Mouse (Mus musculus) lung, embryonic 15.5 days (tissue): ENCODE data around the gene Cox4i2. TPM values are rescaled to one million over a fixed set of nuclear protein-coding genes. Genes with fewer than 3 reads are reported as not detected.
A peak's percentile ranks its signal among the peaks of the same experiment; 100 is the strongest.

ENCODE experiments used
- ATAC-seq: fragments of 200-750 bp; cut with Nextera tagmentation; 2 replicates; pipeline ENCODE4 v1.8.0; 2017; ENCODE audit warnings: moderate number of reproducible peaks, borderline replicate concordance; ENCODE audit not compliant: low FRiP score, low TSS enrichment; ENCODE audit errors: extremely low read depth
- H3K27ac ChIP-seq: fragments of 300-500 bp; sonication (generic); 2 replicates; pipeline ENCODE4 v1.5.1; 2015; ENCODE audit warnings: moderate library complexity, mild to moderate bottlenecking, inconsistent platforms
- H3K27me3 ChIP-seq: fragments of 300-500 bp; sonication (generic); 2 replicates; pipeline ENCODE4 v1.6.1; 2015; ENCODE audit warnings: inconsistent platforms
- H3K36me3 ChIP-seq: fragments of 300-500 bp; sonication (generic); 2 replicates; pipeline ENCODE4 v1.6.1; 2015; ENCODE audit warnings: inconsistent platforms
- H3K4me1 ChIP-seq: fragments of 300-500 bp; sonication (generic); 2 replicates; pipeline ENCODE4 v1.6.1; 2015; ENCODE audit warnings: inconsistent platforms
- H3K4me2 ChIP-seq: fragments of 300-500 bp; sonication (generic); 2 replicates; pipeline ENCODE4 v1.6.1; 2015; ENCODE audit warnings: inconsistent platforms, mild to moderate bottlenecking, moderate library complexity
- H3K4me3 ChIP-seq: fragments of 300-500 bp; sonication (generic); 2 replicates; pipeline ENCODE4 v1.5.1; 2015; ENCODE audit warnings: mild to moderate bottlenecking, inconsistent platforms
- H3K9ac ChIP-seq: fragments of 300-500 bp; sonication (generic); 2 replicates; pipeline ENCODE4 v1.6.1; 2015; ENCODE audit warnings: inconsistent platforms
- H3K9me3 ChIP-seq: fragments of 300-500 bp; sonication (generic); 2 replicates; pipeline ENCODE4 v1.6.1; 2016; ENCODE audit warnings: inconsistent platforms
- WGBS: fragments of 180-500 bp; shearing (Covaris S2); methylation state at CpG from one replicate; pipeline ENCODE4 v1.1.7; 2015; 5-methylcytosine and 5-hydroxymethylcytosine counted together
- polyA plus RNA-seq: library from polyadenylated mRNA; unstranded; fragments of >200 nt; fragmentation: Nextera tagmentation; extraction: Ambion mirVana; gene quantifications from 2 replicates; pipeline ENCODE4 v1.2.1, GENCODE M21; 2015

Gene Cox4i2
- polyA plus RNA-seq, 1 experiment from 2014 or later = 81.0 TPM

DNA sequence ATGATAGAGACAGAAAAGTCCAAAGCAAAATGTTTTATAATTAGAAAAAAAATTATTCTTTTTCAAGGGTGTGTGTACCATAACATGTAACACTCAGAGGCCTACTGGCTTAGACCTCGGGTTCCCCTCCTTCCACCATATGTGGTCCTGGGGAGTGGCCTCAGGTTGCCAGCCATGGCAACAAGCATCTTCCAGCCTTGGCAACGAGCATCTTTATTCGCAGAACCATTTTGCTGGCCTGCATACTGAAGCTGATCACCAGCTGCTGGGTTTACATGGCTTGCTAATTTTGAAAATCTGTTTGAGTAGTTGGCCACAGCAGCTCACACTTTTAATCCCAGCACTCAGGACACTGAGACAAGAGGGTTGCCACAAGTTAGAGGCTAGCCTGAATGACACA is 22.0 kb downstream of the Cox4i2 start:
- Histone ChIP-seq H3K27me3 (no peaks in the 10 kb centered on the region), H3K9ac (no peak overlapping the region), H3K4me3 (no peak overlapping the region), H3K4me2 (no peak overlapping the region), H3K27ac (no peak overlapping the region), H3K9me3 (no peaks in the 10 kb centered on the region), H3K36me3 (peaks cover 7% of the 10 kb centered on the region; the same call in 1 of the 2 replicates), H3K4me1 (no peaks in the 10 kb centered on the region)
- no peak for ATAC-seq
- WGBS = 82% methylated on average over 3 of the region's 3 CpGs

DNA sequence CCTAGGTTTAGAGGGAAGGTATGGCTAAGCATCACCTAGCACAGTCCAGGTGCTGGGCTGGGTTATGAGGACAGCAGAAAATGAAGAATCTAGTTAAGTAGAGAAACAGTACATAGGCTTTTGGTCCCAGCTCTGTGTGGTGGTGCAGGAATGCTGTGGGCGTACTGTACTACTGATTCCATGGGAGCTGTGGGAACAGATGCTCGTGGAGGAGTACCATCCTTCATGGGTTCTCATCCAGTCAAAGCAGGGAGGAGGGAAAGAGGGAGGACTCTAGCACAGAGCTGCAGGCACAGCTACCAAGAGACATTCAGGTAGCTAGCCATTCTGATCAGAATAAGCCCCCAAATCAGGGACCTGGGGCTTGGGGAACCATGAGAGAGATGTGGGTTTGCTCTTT is 22.5 kb downstream of the Cox4i2 start:
- 84% methylated on average over 2 of the region's 2 CpGs for WGBS
- Histone ChIP-seq H3K4me2 (no peak overlapping the region), H3K4me1 (0 out of 2 replicates have a peak, but pooled peaks cover under 1% of the 10 kb centered on the region), H3K4me3 (no peak overlapping the region), H3K9ac (no peak overlapping the region), H3K9me3 (no peaks in the 10 kb centered on the region), H3K27ac (no peak overlapping the region), H3K36me3 (peaks cover 11% of the 10 kb centered on the region; the same call in 1 of the 2 replicates), H3K27me3 (no peaks in the 10 kb centered on the region)
- no peak for ATAC-seq

DNA sequence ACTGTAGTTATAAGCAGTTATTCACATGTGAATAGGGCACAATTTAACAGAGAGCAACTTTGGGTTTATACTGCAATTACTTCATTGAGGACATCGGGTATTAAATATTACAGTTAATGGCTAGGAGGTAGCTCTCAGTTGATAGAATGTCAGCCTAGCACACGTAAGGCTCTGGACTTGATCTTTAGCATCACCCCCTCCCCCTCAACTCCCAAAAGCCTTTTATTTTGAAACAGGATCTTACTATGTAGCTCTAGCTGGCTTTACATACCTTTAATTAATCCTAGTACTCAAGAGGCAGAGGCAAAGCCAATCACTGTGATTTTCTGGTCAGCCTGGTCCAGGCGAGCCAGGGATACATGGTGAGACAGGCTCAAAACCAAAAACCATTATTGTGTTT is 23.1 kb downstream of the Cox4i2 start:
- H3K9ac ChIP-seq = no peak overlapping the region
- no peak overlapping the region for H3K4me3 ChIP-seq
- WGBS = 89% methylated on average over 3 of the region's 3 CpGs
- H3K27me3 ChIP-seq = no peaks in the 10 kb centered on the region
- H3K4me1 ChIP-seq = 0 out of 2 replicates have a peak, but pooled peaks cover 3% of the 10 kb centered on the region
- peaks cover 18% of the 10 kb centered on the region for H3K36me3 ChIP-seq
- no peak for ATAC-seq
- H3K4me2 ChIP-seq = no peak overlapping the region
- no peaks in the 10 kb centered on the region for H3K9me3 ChIP-seq
- no peak overlapping the region for H3K27ac ChIP-seq

DNA sequence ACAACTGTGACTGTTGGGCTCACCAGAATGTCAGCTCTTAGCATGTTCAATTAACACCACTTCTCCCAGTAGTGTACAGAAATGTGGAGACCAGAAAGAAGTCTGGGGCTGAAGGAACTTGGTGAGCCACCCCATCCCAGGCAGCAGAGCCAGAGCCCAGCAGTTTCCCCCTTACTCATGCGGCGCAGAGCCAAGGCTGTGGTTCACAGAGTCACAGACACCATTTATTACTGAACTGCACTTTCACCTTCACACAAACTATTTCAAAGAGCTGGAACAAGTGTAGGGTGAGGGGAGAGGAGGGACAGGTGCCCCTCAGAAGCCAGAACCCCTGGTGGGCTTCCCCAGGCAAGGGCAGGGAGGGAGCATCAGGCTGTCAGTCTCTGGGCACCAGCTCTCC is 26.5 kb downstream of the Cox4i2 start:
- no peaks in the 10 kb centered on the region for H3K27me3 ChIP-seq
- no peak for ATAC-seq
- no peak overlapping the region for H3K4me3 ChIP-seq
- peaks cover 12% of the 10 kb centered on the region for H3K4me1 ChIP-seq
- WGBS = 90% methylated on average over 2 of the region's 2 CpGs
- H3K4me2 ChIP-seq = no peak overlapping the region
- peaks cover 19% of the 10 kb centered on the region for H3K36me3 ChIP-seq
- H3K9me3 ChIP-seq = no peaks in the 10 kb centered on the region
- H3K9ac ChIP-seq = no peak overlapping the region
- H3K27ac ChIP-seq = no peak overlapping the region

DNA sequence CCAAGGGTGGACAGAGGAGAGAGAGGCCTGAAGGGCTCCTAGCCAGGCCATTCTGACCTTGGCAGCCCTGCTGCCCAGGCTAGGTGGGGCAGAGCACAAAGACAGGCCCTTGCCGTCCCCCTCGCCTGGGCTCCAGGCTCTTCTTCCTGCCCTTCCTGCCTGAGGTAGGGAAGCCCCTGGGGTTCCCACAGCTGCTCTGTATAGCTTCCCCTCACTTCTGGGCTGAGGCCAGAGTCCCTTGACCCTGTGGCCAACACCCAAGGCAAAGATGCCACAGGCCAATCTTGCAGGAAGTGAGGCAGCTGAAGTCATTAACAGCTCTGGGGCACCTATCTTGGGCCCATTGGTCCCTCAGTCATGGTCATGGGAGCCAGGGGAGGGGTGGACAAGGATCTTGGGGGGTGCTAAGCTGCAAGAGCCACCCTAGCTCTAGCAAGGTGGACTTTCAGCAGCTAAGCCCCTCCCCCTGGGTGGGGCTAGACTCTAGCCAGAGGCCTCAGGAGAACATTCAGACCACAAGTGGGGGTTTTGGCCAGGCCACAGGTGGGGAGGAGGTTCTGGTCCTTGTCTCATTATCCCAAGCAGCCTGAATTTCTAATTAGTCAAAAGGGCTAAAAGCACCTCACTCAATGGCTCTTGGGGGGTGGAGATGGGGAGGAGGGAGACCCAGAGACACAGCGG is 27.2 kb downstream of the Cox4i2 start:
- Histone ChIP-seq H3K4me3 (no peak overlapping the region), H3K9ac (no peak overlapping the region), H3K4me2 (no peak overlapping the region), H3K4me1 (peaks cover 19% of the 10 kb centered on the region), H3K36me3 (peaks cover 19% of the 10 kb centered on the region), H3K27me3 (no peaks in the 10 kb centered on the region), H3K9me3 (no peaks in the 10 kb centered on the region), H3K27ac (no peak overlapping the region)
- 72% methylated on average over 3 of the region's 3 CpGs for whole genome bisulfite sequencing
- no peak for ATAC-seq

DNA sequence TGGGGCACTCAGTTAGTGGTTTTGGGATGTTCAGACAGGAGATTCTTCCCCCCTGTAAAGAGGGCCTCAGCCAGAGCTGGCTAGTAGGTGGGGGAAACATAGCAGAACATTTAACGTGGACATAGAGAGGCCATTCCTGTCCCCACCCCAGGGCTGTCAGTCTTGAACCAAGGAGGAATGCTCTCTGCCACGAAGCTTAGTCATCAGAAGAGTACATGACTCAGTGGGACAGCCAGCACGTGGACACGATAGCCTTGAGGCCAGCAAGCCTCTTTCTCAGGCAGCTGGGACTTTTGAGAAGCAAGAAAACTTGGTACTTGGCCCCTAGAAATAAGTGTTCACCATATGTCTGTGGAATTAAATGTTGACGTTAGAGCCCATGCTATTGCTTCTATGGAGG is 28.7 kb downstream of the Cox4i2 start:
- no peak overlapping the region for H3K4me2 ChIP-seq
- no peak for ATAC-seq
- H3K27ac ChIP-seq = no peak overlapping the region
- H3K9ac ChIP-seq = no peak overlapping the region
- no peaks in the 10 kb centered on the region for H3K9me3 ChIP-seq
- H3K27me3 ChIP-seq = no peaks in the 10 kb centered on the region
- no peak overlapping the region for H3K4me3 ChIP-seq
- 73% methylated on average over 5 of the region's 5 CpGs for WGBS
- H3K36me3 ChIP-seq = peaks cover 19% of the 10 kb centered on the region
- H3K4me1 ChIP-seq = peaks cover 31% of the 10 kb centered on the region

DNA sequence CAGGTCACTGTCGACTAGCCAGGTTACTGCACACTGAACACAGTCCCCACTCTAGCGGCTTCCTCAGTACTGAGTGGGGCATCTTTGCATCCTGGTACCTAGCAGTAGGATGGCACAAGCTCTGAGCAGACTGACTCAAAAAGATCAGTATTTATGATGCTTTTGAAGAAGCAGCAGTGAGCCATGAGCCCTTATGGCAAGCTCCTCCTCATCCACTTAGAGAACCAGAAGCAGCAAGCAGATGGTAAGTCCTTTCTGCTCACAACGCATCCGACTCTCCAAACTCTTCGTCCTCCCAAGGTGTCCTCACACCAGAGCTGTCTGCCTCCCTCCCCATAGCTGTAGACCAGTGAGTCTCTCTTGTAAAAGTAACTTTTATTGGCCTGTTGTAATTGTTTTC is 29.3 kb downstream of the Cox4i2 start:
- no peak overlapping the region for H3K4me2 ChIP-seq
- ATAC-seq = no peak
- 92% methylated on average over 5 of the region's 5 CpGs for WGBS
- no peaks in the 10 kb centered on the region for H3K27me3 ChIP-seq
- no peak overlapping the region for H3K4me3 ChIP-seq
- peaks cover 19% of the 10 kb centered on the region for H3K36me3 ChIP-seq
- peaks cover 36% of the 10 kb centered on the region for H3K4me1 ChIP-seq
- H3K9me3 ChIP-seq = no peaks in the 10 kb centered on the region
- no peak overlapping the region for H3K9ac ChIP-seq
- no peak overlapping the region for H3K27ac ChIP-seq

DNA sequence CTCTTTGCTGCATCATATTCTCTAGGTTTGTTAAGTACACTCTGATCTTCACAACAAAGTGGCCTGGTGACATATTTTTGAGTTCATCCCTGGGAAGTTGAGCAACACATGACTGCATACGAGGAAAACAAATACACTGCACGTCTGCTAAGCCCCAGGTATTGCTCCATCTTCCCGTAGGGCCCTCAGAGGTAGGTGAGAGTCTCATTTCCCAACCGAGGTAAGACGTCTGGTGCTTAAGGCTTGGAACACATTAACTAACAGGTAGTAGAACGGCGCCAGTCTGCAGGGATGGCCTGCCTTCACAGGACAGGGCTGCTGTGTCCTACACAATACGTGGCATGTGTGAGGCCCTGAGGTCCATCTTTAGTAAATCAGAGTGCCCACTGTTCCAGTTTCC is 30.7 kb downstream of the Cox4i2 start:
- H3K27me3 ChIP-seq = no peaks in the 10 kb centered on the region
- H3K27ac ChIP-seq = peak overlapping the region; percentile 93
- H3K4me1 ChIP-seq = peaks cover 50% of the 10 kb centered on the region
- no peak overlapping the region for H3K4me2 ChIP-seq
- no peak for ATAC-seq
- 80% methylated on average over 8 of the region's 8 CpGs for WGBS
- no peak overlapping the region for H3K4me3 ChIP-seq
- H3K36me3 ChIP-seq = peaks cover 19% of the 10 kb centered on the region
- H3K9ac ChIP-seq = no peak overlapping the region
- no peaks in the 10 kb centered on the region for H3K9me3 ChIP-seq

DNA sequence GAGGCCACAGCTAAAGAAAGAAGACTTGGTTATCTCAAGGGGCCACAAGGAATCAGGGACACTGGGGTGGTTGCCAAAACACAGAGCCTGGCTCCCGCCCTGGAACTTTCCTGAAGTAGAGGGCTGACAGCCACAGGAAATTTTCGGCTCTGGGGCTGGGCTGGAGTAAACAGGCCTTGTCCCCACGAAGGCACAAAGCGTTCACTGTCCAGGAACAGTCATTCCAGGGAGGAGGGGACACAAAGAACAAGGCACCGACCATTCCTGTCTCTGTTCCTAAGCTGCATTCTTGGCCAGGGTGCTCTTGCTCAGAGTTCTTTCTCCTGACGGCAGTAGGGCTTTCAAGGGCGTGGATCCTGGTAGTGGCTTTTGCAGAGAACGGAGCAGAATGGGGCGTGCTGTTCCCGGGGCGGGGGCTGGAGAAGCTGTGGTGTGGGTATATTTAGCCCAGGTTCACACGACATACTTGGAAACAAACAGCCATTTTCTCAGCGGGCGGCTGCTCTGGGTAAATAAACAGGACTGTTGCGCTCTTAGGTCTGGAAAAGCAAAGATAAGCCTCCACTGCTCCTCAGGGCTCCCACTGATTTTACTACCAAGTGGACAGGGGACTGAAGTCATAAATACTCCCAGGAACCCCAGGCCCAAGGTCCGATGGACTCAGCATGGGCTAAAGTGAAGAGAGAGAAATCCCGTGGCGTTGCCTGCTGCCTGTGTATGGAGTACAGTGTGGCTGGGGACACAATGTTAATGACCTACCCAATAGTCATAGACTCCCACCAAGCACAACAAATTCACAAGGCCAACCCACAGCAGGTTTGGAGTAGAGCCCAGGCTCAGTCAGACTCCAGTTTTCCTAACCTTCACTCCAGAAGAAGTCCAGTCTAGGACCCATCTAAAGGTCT is 31.7 kb downstream of the Cox4i2 start:
- ATAC-seq = peak; percentile 46
- Histone ChIP-seq H3K4me2 (peak overlapping the region; percentile 33), H3K36me3 (peaks cover 15% of the 10 kb centered on the region), H3K27ac (peak overlapping the region; percentile 93), H3K4me3 (no peak overlapping the region), H3K4me1 (peaks cover 61% of the 10 kb centered on the region), H3K9ac (peak overlapping the region; percentile 5; the same call in 1 of the 2 replicates), H3K9me3 (no peaks in the 10 kb centered on the region), H3K27me3 (no peaks in the 10 kb centered on the region)
- 17% methylated on average over 18 of the region's 18 CpGs for WGBS

DNA sequence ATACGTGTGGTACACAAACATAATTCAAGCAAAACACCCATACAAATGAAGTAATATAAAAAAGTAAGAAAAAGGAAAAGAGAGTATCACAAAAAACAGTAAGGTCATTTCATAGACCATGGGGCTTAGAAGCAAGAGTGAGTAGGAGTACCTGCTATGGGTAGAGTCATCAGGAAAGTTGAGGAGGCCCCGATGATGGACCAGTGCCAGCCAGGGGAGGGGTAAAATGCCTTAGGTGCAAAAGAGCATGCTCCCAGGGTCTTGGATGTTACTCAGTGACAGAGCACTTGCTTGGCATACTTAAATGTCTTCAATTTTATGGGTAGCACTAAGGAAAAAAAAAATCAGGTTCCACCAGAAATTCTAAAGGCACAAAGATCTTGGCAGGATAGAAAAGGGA is 33.2 kb downstream of the Cox4i2 start:
- Histone ChIP-seq H3K4me3 (no peak overlapping the region), H3K27ac (peak overlapping the region; percentile 25; the same call in 1 of the 2 replicates), H3K27me3 (no peaks in the 10 kb centered on the region), H3K4me2 (no peak overlapping the region), H3K9me3 (no peaks in the 10 kb centered on the region), H3K9ac (no peak overlapping the region), H3K4me1 (peaks cover 68% of the 10 kb centered on the region), H3K36me3 (0 out of 2 replicates have a peak, but pooled peaks cover under 1% of the 10 kb centered on the region)
- 90% methylated on average over 2 of the region's 2 CpGs for WGBS
- no peak for ATAC-seq

DNA sequence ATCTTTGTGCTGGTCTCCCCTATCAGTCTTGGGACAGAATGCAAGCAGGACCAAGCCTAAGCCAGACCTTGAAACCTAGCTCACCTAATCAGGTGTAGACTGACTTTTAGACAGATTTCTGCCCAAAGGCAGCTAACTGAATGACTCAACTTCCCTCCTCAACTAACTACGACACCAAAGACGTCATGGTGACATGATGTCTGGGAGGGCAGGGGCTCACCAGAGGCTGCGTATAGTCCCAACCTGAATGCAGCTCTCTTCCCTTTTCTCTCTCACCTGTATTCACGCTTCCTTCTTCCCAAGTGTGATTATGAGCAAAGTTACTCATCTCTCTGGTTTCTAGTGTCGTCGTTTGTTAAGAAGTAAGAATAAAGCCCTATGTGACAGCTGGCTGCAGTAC is 33.6 kb downstream of the Cox4i2 start:
- H3K27me3 ChIP-seq = no peaks in the 10 kb centered on the region
- WGBS = 86% methylated on average over 6 of the region's 6 CpGs
- peaks cover 72% of the 10 kb centered on the region for H3K4me1 ChIP-seq
- H3K27ac ChIP-seq = no peak overlapping the region
- no peak for ATAC-seq
- H3K9ac ChIP-seq = no peak overlapping the region
- no peaks in the 10 kb centered on the region for H3K9me3 ChIP-seq
- no peak overlapping the region for H3K4me2 ChIP-seq
- no peak overlapping the region for H3K4me3 ChIP-seq
- no peaks in the 10 kb centered on the region for H3K36me3 ChIP-seq

DNA sequence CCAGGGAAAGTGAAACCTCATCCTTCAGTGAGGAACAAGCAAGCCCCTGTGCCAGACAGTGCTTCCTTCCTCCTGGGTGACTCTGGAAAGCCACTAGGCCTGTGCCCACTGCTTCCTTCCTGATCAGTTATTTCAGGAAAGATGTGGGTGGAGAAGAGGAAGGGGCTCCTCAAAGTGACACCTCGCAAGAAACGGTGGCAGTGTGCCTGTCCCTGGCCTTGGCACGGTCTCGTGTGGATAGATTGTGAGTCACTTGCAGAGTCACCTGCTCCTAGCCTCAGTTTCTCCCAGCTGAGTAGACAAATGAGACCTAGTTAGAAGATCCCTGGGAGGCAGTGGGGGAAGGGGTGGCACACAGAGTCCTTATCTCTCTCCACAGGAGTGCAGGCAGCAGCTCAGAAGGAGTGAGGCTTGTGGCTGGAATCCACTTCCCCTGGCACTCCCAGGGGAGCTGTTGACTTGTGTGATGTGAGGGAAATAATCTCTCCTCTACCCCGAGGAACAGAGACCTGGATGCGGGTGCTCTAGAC is 35.0 kb downstream of the Cox4i2 start:
- Histone ChIP-seq H3K4me2 (peak overlapping the region; percentile 8), H3K27ac (peak overlapping the region; percentile 82), H3K9ac (no peak overlapping the region), H3K9me3 (no peaks in the 10 kb centered on the region), H3K4me1 (peaks cover 75% of the 10 kb centered on the region), H3K36me3 (no peaks in the 10 kb centered on the region; the same call in 1 of the 2 replicates), H3K27me3 (no peaks in the 10 kb centered on the region), H3K4me3 (no peak overlapping the region)
- WGBS = 32% methylated on average over 6 of the region's 6 CpGs
- ATAC-seq = peak; percentile 43; the same call in 1 of the 2 replicates
